In genomic region chr2:135708386-135708785, GRCm38 (mm10) we compare ENCODE assay signal across 21 mouse cellular contexts. TPM values are rescaled to one million over a fixed set of nuclear protein-coding genes. Genes with fewer than 3 reads are reported as not detected.
A peak's percentile ranks its signal among the peaks of the same experiment; 100 is the strongest.
DNase-seq lines count a peak whose midpoint lies in the region; ATAC-seq and TF ChIP-seq lines count a peak whose summit lies in the region.
"Had no signal": no experiment of that assay in that cellular context is flagged by ENCODE, and none has a peak within 500 bp of the region (broad histone marks: within the 10 kb centered on the region; RNA-seq: fewer than 3 reads in every experiment).

No protein-coding gene starts in this region.

- no peak overlapping the region for H3K27ac ChIP-seq in forebrain, embryonic 16.5 days (ENCODE audit: low read length)
- H3K27ac ChIP-seq in forebrain, embryonic 15.5 days (replicated peaks), result no peak overlapping the region
- H3K27ac ChIP-seq in kidney, postnatal 0 days, result no peak overlapping the region
- H3K27ac ChIP-seq in kidney, adult 2 months (ENCODE audit: insufficient read depth, low read depth, low read length), result no peak overlapping the region
- peak overlapping the region; percentile 63 for H3K27ac ChIP-seq in lung, embryonic 15.5 days
- H3K27ac ChIP-seq: embryonic facial prominence, embryonic 12.5 days; forebrain, embryonic 13.5 days; heart, adult 2 months; hindbrain, embryonic 14.5 days; limb, embryonic 13.5 days; liver, embryonic 13.5 days; macrophage had no signal

- H3K4me2 ChIP-seq in forebrain, embryonic 16.5 days (ENCODE audit: low read length), result peak overlapping the region; percentile 6; the same call in 1 of the 2 replicates
- H3K4me2 ChIP-seq in forebrain, embryonic 15.5 days (replicated peaks), result no peak overlapping the region
- no peak overlapping the region for H3K4me2 ChIP-seq in kidney, postnatal 0 days (ENCODE audit: low read length)
- no peak overlapping the region for H3K4me2 ChIP-seq in lung, embryonic 15.5 days
- H3K4me2 ChIP-seq: embryonic facial prominence, embryonic 12.5 days; forebrain, embryonic 13.5 days; hindbrain, embryonic 14.5 days; limb, embryonic 13.5 days; liver, embryonic 13.5 days had no signal

- no peak for ATAC-seq in forebrain, embryonic 16.5 days
- ATAC-seq in forebrain, embryonic 15.5 days (replicated peaks), result no peak
- ATAC-seq in kidney, postnatal 0 days (replicated peaks; ENCODE audit: low FRiP score, low read depth), result no peak
- no peak for ATAC-seq in lung, embryonic 15.5 days (ENCODE audit: borderline replicate concordance, extremely low read depth, low FRiP score, low TSS enrichment)
- ATAC-seq: forebrain, embryonic 13.5 days; inflammation-experienced regulatory T-cells, adult 6 months; Patski had no signal

- 57% methylated on average over 3 of the region's 3 CpGs for WGBS in forebrain, embryonic 16.5 days
- 72% methylated on average over 3 of the region's 3 CpGs for WGBS in forebrain, embryonic 15.5 days
- 54% methylated on average over 3 of the region's 3 CpGs for whole genome bisulfite sequencing in kidney, postnatal 0 days
- WGBS in kidney, adult 2 months, result 78% methylated on average over 3 of the region's 3 CpGs
- 44% methylated on average over 3 of the region's 3 CpGs for WGBS in lung, embryonic 15.5 days

- no peak overlapping the region for H3K4me3 ChIP-seq in forebrain, embryonic 16.5 days (replicated peaks; ENCODE audit: low read length)
- no peak overlapping the region for H3K4me3 ChIP-seq in forebrain, embryonic 15.5 days
- H3K4me3 ChIP-seq in kidney, postnatal 0 days (replicated peaks; ENCODE audit: low read depth, low read length), result no peak overlapping the region
- H3K4me3 ChIP-seq in kidney, adult 2 months (ENCODE audit: insufficient read depth, low read depth, low read length), result no peak overlapping the region
- H3K4me3 ChIP-seq in lung, embryonic 15.5 days, result no peak overlapping the region
- H3K4me3 ChIP-seq: embryonic facial prominence, embryonic 12.5 days; erythroblast, embryonic 14.5 days; forebrain, embryonic 13.5 days; heart, adult 2 months; limb, embryonic 13.5 days; liver, embryonic 13.5 days had no signal

- H3K27me3 ChIP-seq in forebrain, embryonic 16.5 days (replicated peaks; ENCODE audit: control insufficient read depth, insufficient read depth, low read length), result no peaks in the 10 kb centered on the region
- no peaks in the 10 kb centered on the region for H3K27me3 ChIP-seq in forebrain, embryonic 15.5 days
- H3K27me3 ChIP-seq in kidney, postnatal 0 days (ENCODE audit: insufficient read depth, low read length), result no peaks in the 10 kb centered on the region
- H3K27me3 ChIP-seq in kidney, adult 2 months (replicated peaks; ENCODE audit: control insufficient read depth, insufficient read depth, low read length), result no peaks in the 10 kb centered on the region
- no peaks in the 10 kb centered on the region for H3K27me3 ChIP-seq in lung, embryonic 15.5 days
- H3K27me3 ChIP-seq: embryonic facial prominence, embryonic 12.5 days; forebrain, embryonic 13.5 days; limb, embryonic 13.5 days; liver, embryonic 13.5 days; Patski had no signal

- H3K9ac ChIP-seq in forebrain, embryonic 16.5 days (replicated peaks; ENCODE audit: low read depth, low read length), result no peak overlapping the region
- no peak overlapping the region for H3K9ac ChIP-seq in forebrain, embryonic 15.5 days (replicated peaks)
- no peak overlapping the region for H3K9ac ChIP-seq in kidney, postnatal 0 days (ENCODE audit: low read depth, low read length)
- no peak overlapping the region for H3K9ac ChIP-seq in lung, embryonic 15.5 days
- H3K9ac ChIP-seq: embryonic facial prominence, embryonic 12.5 days; forebrain, embryonic 13.5 days; hindbrain, embryonic 14.5 days; limb, embryonic 13.5 days; liver, embryonic 13.5 days had no signal

- no peak for TF ChIP-seq CTCF in kidney, postnatal 0 days (IDR thresholded peaks at IDR 0.05; ENCODE audit: low read depth)
- no peak for TF ChIP-seq CTCF in kidney, adult 2 months (conservative IDR thresholded peaks at IDR 0.05; ENCODE audit: insufficient read depth, insufficient read length, low read depth, low read length)

- no peaks in the 10 kb centered on the region for H3K9me3 ChIP-seq in forebrain, embryonic 16.5 days (ENCODE audit: control insufficient read depth, low read length)
- no peaks in the 10 kb centered on the region for H3K9me3 ChIP-seq in forebrain, embryonic 15.5 days
- H3K9me3 ChIP-seq in kidney, postnatal 0 days (replicated peaks; ENCODE audit: low read length), result no peaks in the 10 kb centered on the region
- no peaks in the 10 kb centered on the region for H3K9me3 ChIP-seq in lung, embryonic 15.5 days
- H3K9me3 ChIP-seq: embryonic facial prominence, embryonic 12.5 days; forebrain, embryonic 13.5 days; limb, embryonic 13.5 days; liver, embryonic 13.5 days had no signal

- H3K4me1 ChIP-seq in forebrain, embryonic 16.5 days (replicated peaks; ENCODE audit: control insufficient read depth, insufficient read depth, low read length), result peaks cover 22% of the 10 kb centered on the region
- H3K4me1 ChIP-seq in forebrain, embryonic 15.5 days, result peaks cover 31% of the 10 kb centered on the region
- H3K4me1 ChIP-seq in kidney, postnatal 0 days (replicated peaks; ENCODE audit: insufficient read depth, low read length), result 0 out of 2 replicates have a peak, but pooled peaks cover 4% of the 10 kb centered on the region
- peaks cover 2% of the 10 kb centered on the region; the same call in 1 of the 2 replicates for H3K4me1 ChIP-seq in kidney, adult 2 months (ENCODE audit: control insufficient read depth, insufficient read depth, low read length)
- H3K4me1 ChIP-seq in lung, embryonic 15.5 days, result peaks cover 32% of the 10 kb centered on the region

- DNase-seq in kidney, postnatal 0 days (ENCODE audit: low spot score), result peak; percentile 75
- DNase-seq in kidney, adult 2 months, result no peak
- no peak for DNase-seq in lung, postnatal 4 days
- DNase-seq in 3T3-L1 (ENCODE audit: low read depth, low spot score), result peak; percentile 12
- no peak for DNase-seq in thymus, postnatal 0 days (ENCODE audit: low spot score)
- DNase-seq: gastrocnemius, postnatal 14 days; heart, adult 2 months; heart, postnatal 4 days; liver, embryonic 13.5 days; thymus, postnatal 14 days had no signal

- TF ChIP-seq POLR2A in kidney, adult 2 months (IDR thresholded peaks at IDR 0.05; ENCODE audit: low read depth, low read length), result no peak

- H3K36me3 ChIP-seq in forebrain, embryonic 16.5 days (ENCODE audit: control insufficient read depth, insufficient read depth), result no peaks in the 10 kb centered on the region
- no peaks in the 10 kb centered on the region for H3K36me3 ChIP-seq in forebrain, embryonic 15.5 days
- H3K36me3 ChIP-seq in kidney, postnatal 0 days (ENCODE audit: insufficient read depth, low read length), result no peaks in the 10 kb centered on the region
- no peaks in the 10 kb centered on the region for H3K36me3 ChIP-seq in kidney, adult 2 months (ENCODE audit: control insufficient read depth, insufficient read depth, low read length)
- no peaks in the 10 kb centered on the region for H3K36me3 ChIP-seq in lung, embryonic 15.5 days
- H3K36me3 ChIP-seq: embryonic facial prominence, embryonic 12.5 days; limb, embryonic 13.5 days; liver, embryonic 13.5 days had no signal

RNA-seq across cellular contexts. Expression of gene Plcb4, which starts 49.6 kb away (rescaled TPM):
- 15.9 and 19.7 TPM in 2 replicates for polyA plus RNA-seq in forebrain, embryonic 16.5 days (2015; fragmentation: Nextera tagmentation; extraction: Ambion mirVana)
- polyA plus RNA-seq in forebrain, embryonic 15.5 days (2015; fragmentation: Nextera tagmentation; extraction: Ambion mirVana), result 14.8 and 18.6 TPM in 2 replicates
- 8.6 and 11.9 TPM in 2 replicates for polyA plus RNA-seq in kidney, postnatal 0 days (2015; fragmentation: Nextera tagmentation; extraction: Ambion mirVana)
- polyA plus RNA-seq in kidney, adult 2 months (2012; rRNA removed), result 5.1 and 6.1 TPM in 2 replicates
- 14.9 and 20.4 TPM in 2 replicates for polyA plus RNA-seq in lung, embryonic 15.5 days (2015; fragmentation: Nextera tagmentation; extraction: Ambion mirVana)
- 6.5 and 7.2 TPM in 2 replicates for polyA plus RNA-seq in thymus, postnatal 0 days (2015; fragmentation: Nextera tagmentation; extraction: Ambion mirVana)
- polyA plus RNA-seq: erythroblast, embryonic 14.5 days had no signal

Comparison
In these comparisons a context has a peak if more than half of its experiments do, and no peak if none do; other contexts are left out.
1. DNase-seq: peak in kidney, postnatal 0 days (single experiment) and 3T3-L1 (single experiment); none in kidney, adult 2 months (single experiment), lung, postnatal 4 days (0 of 2) and thymus, postnatal 0 days (single experiment).